13 mouse cellular contexts compared by ENCODE assay signal in genomic region chr19:4883961-4884360, GRCm38 (mm10). TPM values are rescaled to one million over a fixed set of nuclear protein-coding genes. Genes with fewer than 3 reads are reported as not detected.
"Had no signal": no experiment of that assay in that cellular context is flagged by ENCODE, and none has a peak within 500 bp of the region (broad histone marks: within the 10 kb centered on the region; RNA-seq: fewer than 3 reads in every experiment).

No protein-coding gene starts in this region.

- H3K27me3 ChIP-seq: limb, embryonic 13.5 days; midbrain, embryonic 15.5 days; neural tube, embryonic 12.5 days had no signal

- H3K27ac ChIP-seq: limb, embryonic 13.5 days; midbrain, embryonic 10.5 days; midbrain, embryonic 15.5 days; neural tube, embryonic 12.5 days had no signal

- H3K36me3 ChIP-seq: midbrain, embryonic 15.5 days had no signal

- H3K4me2 ChIP-seq: limb, embryonic 13.5 days; midbrain, embryonic 15.5 days; neural tube, embryonic 12.5 days had no signal

- DNase-seq: kidney, adult 18-20 months; kidney, postnatal 14 days; left cerebral cortex, postnatal 4 days; lung, adult 18-20 months; right cerebral cortex, adult 18-20 months; right cerebral cortex, postnatal 25 days; thymus, postnatal 36 days had no signal

- H3K9ac ChIP-seq: limb, embryonic 13.5 days; midbrain, embryonic 15.5 days; neural tube, embryonic 12.5 days had no signal

- ATAC-seq: midbrain, embryonic 15.5 days had no signal

- H3K4me3 ChIP-seq: limb, embryonic 13.5 days; midbrain, embryonic 10.5 days; midbrain, embryonic 15.5 days; neural tube, embryonic 12.5 days had no signal

- H3K9me3 ChIP-seq: limb, embryonic 13.5 days; midbrain, embryonic 10.5 days; midbrain, embryonic 15.5 days; neural tube, embryonic 12.5 days had no signal

RNA-seq across cellular contexts. Expression of gene Actn3, which starts 6.3 kb away (rescaled TPM):
- total RNA-seq: neutrophil, adult 5-6 weeks had no signal

RNA-seq across cellular contexts. Expression of gene Bbs1, which starts 22.5 kb away (rescaled TPM):
- total RNA-seq: monocyte, adult 5-6 weeks had no signal

RNA-seq across cellular contexts. Expression of gene Ctsf, which starts 29.0 kb away (rescaled TPM):
- total RNA-seq: monocyte, adult 5-6 weeks had no signal
